Mouse (Mus musculus) liver, embryonic 13.5 days (tissue): ENCODE measurements at regions not wholly inside any gene's neighbourhood (a gene's known extent, or its start where the extent isn't known, plus 50 kb on each side); places are given as distances from the start of the nearest gene placed in this dataset.
"Not testable (repeated sequence)": the region's sequence is repeated elsewhere in the genome, so short reads cannot be mapped to it uniquely, and the experiment has no call there.

Experiments used
- ATAC-seq: fragments of 200-750 bp; cut with Nextera tagmentation; 2 replicates; pipeline ENCODE4 v1.8.0; 2017; ENCODE audit warnings: low read depth, mild to moderate bottlenecking, moderate number of reproducible peaks, moderate library complexity
- DNase-seq: peaks from one replicate; pipeline ENCODE4 v3.0.0; 2022
- H3K27ac ChIP-seq: fragments of 300-500 bp; sonication (generic); 2 replicates; pipeline ENCODE4 v1.5.1; 2015; ENCODE audit warnings: moderate library complexity, mild to moderate bottlenecking, inconsistent platforms
- H3K27me3 ChIP-seq: fragments of 300-500 bp; sonication (generic); 2 replicates; pipeline ENCODE4 v1.6.1; 2015; ENCODE audit warnings: mild to moderate bottlenecking, inconsistent platforms
- H3K36me3 ChIP-seq: fragments of 300-500 bp; sonication (generic); 2 replicates; pipeline ENCODE4 v1.6.1; 2015; ENCODE audit warnings: mild to moderate bottlenecking, inconsistent platforms
- H3K4me1 ChIP-seq: fragments of 300-500 bp; sonication (generic); replicated peaks from 2 replicates; pipeline ENCODE4 v1.6.1; 2015; ENCODE audit warnings: inconsistent platforms
- H3K4me2 ChIP-seq: fragments of 300-500 bp; sonication (generic); 2 replicates; pipeline ENCODE4 v1.6.1; 2015; ENCODE audit warnings: inconsistent platforms, mild to moderate bottlenecking, moderate library complexity
- H3K4me3 ChIP-seq: fragments of 300-500 bp; sonication (generic); replicated peaks from 2 replicates; pipeline ENCODE4 v1.5.1; 2015; ENCODE audit warnings: mild to moderate bottlenecking, inconsistent platforms
- H3K9ac ChIP-seq: fragments of 300-500 bp; sonication (generic); 2 replicates; pipeline ENCODE4 v1.6.1; 2015; ENCODE audit warnings: mild to moderate bottlenecking, inconsistent platforms
- H3K9me3 ChIP-seq: fragments of 300-500 bp; sonication (generic); replicated peaks from 2 replicates; pipeline ENCODE4 v1.6.1; 2016; ENCODE audit warnings: inconsistent platforms
- WGBS: fragments of 180-500 bp; shearing (Covaris S2); methylation state at CpG from one replicate; pipeline ENCODE4 v1.1.7; 2015; ENCODE audit not compliant: insufficient replicate concordance; 5-methylcytosine and 5-hydroxymethylcytosine counted together

- DNase-seq (no peak), ATAC-seq (no peak)
- Histone ChIP-seq H3K4me3 (no peak overlapping the region), H3K9ac (no peak overlapping the region), H3K4me1 (no peaks in the 10 kb centered on the region), H3K9me3 (no peaks in the 10 kb centered on the region), H3K27me3 (no peaks in the 10 kb centered on the region), H3K4me2 (no peak overlapping the region), H3K27ac (no peak overlapping the region), H3K36me3 (no peaks in the 10 kb centered on the region)
- 80% methylated on average over 8 of the region's 8 CpGs for WGBS
These were observed 570.7 kb upstream of the Gm10131 start for GRCm38 (mm10) chr8:34682221-34682620.

DNA sequence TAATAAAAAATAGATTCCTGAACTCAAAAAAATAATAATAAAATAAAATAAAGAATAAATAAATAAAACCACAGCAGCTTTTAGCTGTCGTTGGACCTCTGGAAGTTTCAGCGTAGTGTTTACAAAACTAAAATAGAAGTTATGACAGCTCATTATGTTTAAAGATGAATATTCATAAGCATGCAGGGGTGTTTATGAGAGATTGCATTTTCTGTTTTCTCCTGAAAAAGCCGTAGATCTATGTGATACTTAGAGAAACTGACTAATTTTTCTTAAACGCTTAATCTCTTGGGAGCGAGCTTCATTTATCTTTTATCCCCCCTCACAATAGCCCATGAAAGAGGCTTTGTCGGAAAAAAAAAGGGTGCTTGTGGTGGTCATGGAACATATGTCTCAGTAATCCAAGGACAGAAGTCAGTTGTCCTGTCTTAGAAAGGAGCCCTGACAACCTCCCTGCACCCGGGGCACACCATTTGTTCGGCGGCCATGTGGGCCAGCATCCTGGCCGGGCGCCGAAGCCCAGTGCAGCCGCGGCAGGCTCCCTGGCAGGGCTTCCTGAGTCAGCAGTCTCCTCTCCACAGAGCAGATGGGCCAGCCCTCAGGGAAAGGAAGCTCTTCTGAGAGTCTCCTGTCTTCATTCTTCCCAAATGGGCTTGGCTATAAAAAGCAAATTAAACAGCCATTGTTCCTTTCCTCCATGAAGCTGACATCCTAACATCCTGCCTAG, 568.2 kb upstream of the Gm10131 start:
- H3K4me2 ChIP-seq = no peak overlapping the region
- no peaks in the 10 kb centered on the region for H3K27me3 ChIP-seq
- H3K4me1 ChIP-seq = no peaks in the 10 kb centered on the region
- ATAC-seq (no peak), DNase-seq (no peak)
- no peaks in the 10 kb centered on the region for H3K36me3 ChIP-seq
- H3K9me3 ChIP-seq = no peaks in the 10 kb centered on the region
- H3K9ac ChIP-seq = no peak overlapping the region
- WGBS = 42% methylated on average over 14 of the region's 14 CpGs
- H3K4me3 ChIP-seq = no peak overlapping the region
- H3K27ac ChIP-seq = no peak overlapping the region

GRCm38 (mm10) chr8:34678879-34679278, 567.3 kb upstream of the Gm10131 start:
- WGBS = 80% methylated on average over 8 of the region's 8 CpGs
- DNase-seq = no peak

DNA sequence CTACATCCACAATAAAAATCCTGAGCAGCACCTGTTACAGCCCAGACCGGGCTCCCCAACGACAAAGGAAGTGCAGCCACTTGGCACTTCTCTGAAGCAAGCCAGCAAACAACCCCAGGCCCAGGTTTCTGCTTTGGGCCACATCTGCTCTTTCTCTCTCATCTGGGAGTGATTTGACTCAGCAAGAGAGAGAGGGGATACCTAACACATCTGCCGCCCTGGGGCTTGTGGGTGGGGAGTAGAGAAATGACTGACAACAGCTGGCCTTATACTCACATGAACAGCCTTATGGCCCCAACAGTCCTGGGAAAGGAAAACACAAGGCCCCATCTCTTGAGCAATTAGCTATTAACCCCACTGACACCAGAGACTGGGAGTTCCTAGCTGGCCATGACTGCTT, 560.2 kb upstream of the Gm10131 start:
- no peak for DNase-seq
- no peak overlapping the region; the same call in 1 of the 2 replicates for H3K4me2 ChIP-seq
- H3K9ac ChIP-seq = no peak overlapping the region
- no peaks in the 10 kb centered on the region for H3K36me3 ChIP-seq
- 0 out of 2 replicates have a peak, but pooled peaks have one; percentile 39 for ATAC-seq
- H3K4me3 ChIP-seq = no peak overlapping the region
- H3K27ac ChIP-seq = no peak overlapping the region
- 9% methylated on average over 3 of the region's 3 CpGs for WGBS
- no peaks in the 10 kb centered on the region for H3K27me3 ChIP-seq
- peaks cover 17% of the 10 kb centered on the region for H3K4me1 ChIP-seq
- no peaks in the 10 kb centered on the region for H3K9me3 ChIP-seq

More at GRCm38 (mm10) chr8:34678879-34679278, 567.3 kb upstream of the Gm10131 start:
- H3K9ac ChIP-seq = no peak overlapping the region
- H3K9me3 ChIP-seq = no peaks in the 10 kb centered on the region
- H3K27ac ChIP-seq = no peak overlapping the region
- H3K4me2 ChIP-seq = no peak overlapping the region
- H3K4me3 ChIP-seq = no peak overlapping the region
- no peak for ATAC-seq
- no peaks in the 10 kb centered on the region for H3K4me1 ChIP-seq
- no peaks in the 10 kb centered on the region for H3K36me3 ChIP-seq
- no peaks in the 10 kb centered on the region for H3K27me3 ChIP-seq

DNA sequence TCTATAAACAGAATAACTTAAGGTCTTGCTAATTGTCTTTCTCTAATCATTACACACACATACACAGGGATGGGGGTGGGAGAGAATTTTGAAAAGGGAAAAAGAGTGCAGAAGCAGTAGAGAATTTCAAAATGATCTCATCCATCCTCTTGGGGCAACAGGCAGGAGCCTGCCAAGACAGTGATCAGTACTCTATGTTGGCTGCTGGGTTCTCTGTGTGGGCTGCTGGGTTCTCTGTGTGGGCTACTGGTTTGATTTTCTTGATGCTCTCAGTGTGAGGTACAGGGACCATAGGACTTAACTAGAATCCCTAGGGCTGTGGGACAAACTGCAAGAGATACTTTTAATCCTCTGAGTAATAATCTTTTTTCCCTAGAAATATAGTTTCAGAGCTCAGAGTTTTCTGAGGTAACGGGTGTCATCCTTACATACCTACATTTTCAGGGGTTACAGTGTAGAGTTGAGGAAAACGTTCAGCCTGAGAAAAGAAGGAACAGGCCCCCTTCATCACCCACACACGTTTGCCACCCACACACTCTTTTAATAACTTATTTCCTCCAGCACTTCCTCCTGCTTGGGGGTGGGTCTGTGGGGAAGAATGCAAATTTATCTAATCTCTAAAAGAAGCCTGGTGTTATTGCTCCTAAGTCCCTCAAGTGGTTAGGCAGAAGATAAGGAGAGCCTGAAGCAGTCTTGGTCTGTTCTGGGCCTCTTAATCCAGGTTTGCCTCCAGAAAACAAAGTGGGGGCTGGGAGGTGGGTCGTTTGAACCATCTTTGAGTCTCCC, 559.6 kb upstream of the Gm10131 start:
- 18% methylated on average over 4 of the region's 4 CpGs for WGBS
- no peak overlapping the region for H3K27ac ChIP-seq

GRCm38 (mm10) chr8:34669146-34669545, 557.6 kb upstream of the Gm10131 start:
- WGBS = 75% methylated on average over 3 of the region's 3 CpGs
- ATAC-seq = no peak

More for the DNA sequence above, 559.6 kb upstream of the Gm10131 start:
- Histone ChIP-seq H3K9ac (no peak overlapping the region), H3K27me3 (no peaks in the 10 kb centered on the region), H3K4me3 (no peak overlapping the region), H3K9me3 (no peaks in the 10 kb centered on the region), H3K36me3 (no peaks in the 10 kb centered on the region), H3K4me2 (no peak overlapping the region; the same call in 1 of the 2 replicates), H3K4me1 (peaks cover 17% of the 10 kb centered on the region)
- DNase-seq (no peak), ATAC-seq (peak; percentile 89)

GRCm38 (mm10) chr8:34664429-34664828, 552.9 kb upstream of the Gm10131 start:
- Histone ChIP-seq H3K27me3 (no peaks in the 10 kb centered on the region), H3K27ac (no peak overlapping the region), H3K9ac (no peak overlapping the region), H3K4me3 (no peak overlapping the region), H3K9me3 (no peaks in the 10 kb centered on the region), H3K4me1 (no peaks in the 10 kb centered on the region), H3K36me3 (no peaks in the 10 kb centered on the region), H3K4me2 (no peak overlapping the region)
- DNase-seq (no peak), ATAC-seq (no peak)
- WGBS = 73% methylated on average over 4 of the region's 4 CpGs

More at GRCm38 (mm10) chr8:34669146-34669545, 557.6 kb upstream of the Gm10131 start:
- no peak overlapping the region for H3K4me2 ChIP-seq
- no peak overlapping the region for H3K4me3 ChIP-seq
- H3K9ac ChIP-seq = no peak overlapping the region
- H3K27me3 ChIP-seq = no peaks in the 10 kb centered on the region
- no peaks in the 10 kb centered on the region for H3K9me3 ChIP-seq
- no peak overlapping the region for H3K27ac ChIP-seq
- H3K36me3 ChIP-seq = no peaks in the 10 kb centered on the region
- no peak for DNase-seq
- H3K4me1 ChIP-seq = peaks cover 17% of the 10 kb centered on the region

- no peaks in the 10 kb centered on the region for H3K4me1 ChIP-seq
- WGBS = 67% methylated on average over 6 of the region's 6 CpGs
- H3K36me3 ChIP-seq = no peaks in the 10 kb centered on the region
- H3K9me3 ChIP-seq = no peaks in the 10 kb centered on the region
- no peaks in the 10 kb centered on the region for H3K27me3 ChIP-seq
- no peak overlapping the region for H3K4me3 ChIP-seq
- ATAC-seq (no peak), DNase-seq (no peak)
- H3K4me2 ChIP-seq = no peak overlapping the region
- H3K9ac ChIP-seq = no peak overlapping the region
- H3K27ac ChIP-seq = no peak overlapping the region
These were observed 551.0 kb upstream of the Gm10131 start for GRCm38 (mm10) chr8:34662532-34662931.

DNA sequence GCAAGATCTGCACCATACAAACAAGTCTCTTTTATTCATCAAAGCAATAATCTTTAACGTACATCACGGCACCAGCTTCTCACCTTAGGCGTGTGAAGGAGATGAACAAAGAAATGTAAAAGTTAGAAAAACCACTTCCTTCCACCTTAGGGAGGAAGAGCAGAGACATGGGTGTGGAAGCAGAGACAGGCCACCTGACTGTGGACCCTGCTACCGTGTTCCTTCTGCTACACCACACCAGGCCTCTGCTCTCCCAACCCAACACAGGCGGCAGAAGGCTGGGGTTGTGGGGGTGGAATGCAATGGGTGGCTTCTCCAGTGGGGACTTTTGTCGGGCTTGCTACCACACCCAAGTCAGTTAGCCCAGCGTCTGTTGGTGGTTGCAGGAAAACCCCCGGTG, 540.2 kb upstream of the Gm10131 start:
- Histone ChIP-seq H3K27me3 (no peaks in the 10 kb centered on the region), H3K4me3 (no peak overlapping the region), H3K36me3 (no peaks in the 10 kb centered on the region), H3K9ac (no peak overlapping the region), H3K4me2 (no peak overlapping the region), H3K4me1 (no peaks in the 10 kb centered on the region), H3K9me3 (no peaks in the 10 kb centered on the region), H3K27ac (no peak overlapping the region)
- DNase-seq (no peak), ATAC-seq (no peak)
- 61% methylated on average over 8 of the region's 8 CpGs for WGBS

DNA sequence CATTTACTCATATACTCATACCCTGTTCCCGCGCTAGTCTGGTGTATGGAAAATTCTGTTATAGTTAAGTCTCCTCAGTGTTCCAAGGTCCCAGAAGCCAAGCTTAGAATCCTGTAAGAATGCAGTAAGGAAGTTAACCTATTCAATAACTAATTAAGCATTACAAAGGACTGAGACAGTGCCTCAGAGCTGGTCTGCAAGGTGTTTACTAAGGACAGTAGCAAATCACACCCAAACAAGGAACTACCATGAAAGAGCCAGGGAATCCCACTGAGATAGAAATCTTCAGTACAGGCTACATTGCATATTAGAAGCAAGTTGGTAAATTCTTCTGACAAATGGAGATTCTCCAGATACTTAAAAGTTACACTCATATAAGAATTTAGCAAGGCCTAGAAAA, 516.7 kb upstream of the Gm10131 start:
- not testable (repeated sequence) for H3K4me1 ChIP-seq, H3K36me3 ChIP-seq, H3K4me3 ChIP-seq, H3K27ac ChIP-seq, H3K9ac ChIP-seq, ATAC-seq, H3K27me3 ChIP-seq, H3K9me3 ChIP-seq, DNase-seq, H3K4me2 ChIP-seq
- WGBS = 84% methylated on average over 2 of the region's 2 CpGs

DNA sequence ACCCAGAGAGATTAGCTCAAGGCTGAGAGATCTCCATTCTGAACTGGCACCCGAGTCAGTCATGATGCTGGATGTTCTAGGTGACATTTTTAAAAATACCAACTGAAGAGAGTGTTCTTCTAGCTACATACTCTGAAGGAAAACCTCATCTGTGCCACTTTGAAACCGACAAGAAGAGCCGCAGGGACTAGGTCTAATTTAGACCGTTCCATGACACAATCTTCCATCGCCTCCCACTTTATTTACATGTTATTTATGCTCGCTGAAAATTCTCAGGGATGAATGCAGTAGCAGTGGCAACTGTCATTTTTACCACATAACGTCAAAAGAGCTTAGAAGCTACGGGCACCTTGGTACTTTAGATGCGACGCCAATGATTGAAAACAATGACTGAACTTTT, 514.1 kb upstream of the Gm10131 start:
- no peak overlapping the region for H3K4me2 ChIP-seq
- no peaks in the 10 kb centered on the region for H3K4me1 ChIP-seq
- H3K9ac ChIP-seq = no peak overlapping the region
- ATAC-seq (no peak), DNase-seq (no peak)
- no peak overlapping the region for H3K27ac ChIP-seq
- H3K9me3 ChIP-seq = no peaks in the 10 kb centered on the region
- H3K36me3 ChIP-seq = no peaks in the 10 kb centered on the region
- H3K27me3 ChIP-seq = no peaks in the 10 kb centered on the region
- H3K4me3 ChIP-seq = no peak overlapping the region
- WGBS = 72% methylated on average over 10 of the region's 10 CpGs
